In genomic region chr7:44576333-44576844, GRCm38 (mm10) we compare ENCODE assay signal across 24 mouse cellular contexts. TPM values are rescaled to one million over a fixed set of nuclear protein-coding genes. Genes with fewer than 3 reads are reported as not detected.
DNase-seq lines count a peak whose midpoint lies in the region; ATAC-seq and TF ChIP-seq lines count a peak whose summit lies in the region.
"Had no signal": no experiment of that assay in that cellular context is flagged by ENCODE, and none has a peak within 500 bp of the region (broad histone marks: within the 10 kb centered on the region; RNA-seq: fewer than 3 reads in every experiment).

No protein-coding gene starts in this region.

- H3K9ac ChIP-seq in hindbrain, postnatal 0 days (replicated peaks; ENCODE audit: low read length) = no peak overlapping the region
- no peak overlapping the region for H3K9ac ChIP-seq in kidney, postnatal 0 days (ENCODE audit: low read depth, low read length)
- no peak overlapping the region for H3K9ac ChIP-seq in midbrain, embryonic 11.5 days (ENCODE audit: low read length)
- no peak overlapping the region for H3K9ac ChIP-seq in midbrain, postnatal 0 days (replicated peaks; ENCODE audit: low read length, poor library complexity, severe bottlenecking)
- H3K9ac ChIP-seq: embryonic facial prominence, embryonic 15.5 days; heart, embryonic 12.5 days; hindbrain, embryonic 13.5 days had no signal

- DNase-seq in hindbrain, postnatal 0 days (ENCODE audit: low spot score) = no peak
- DNase-seq in hindbrain, embryonic 10.5 days (ENCODE audit: low spot score) = no peak
- no peak for DNase-seq in kidney, postnatal 0 days (ENCODE audit: low spot score)
- no peak for DNase-seq in kidney, postnatal 25 days
- peak; percentile 17 for DNase-seq in midbrain, embryonic 11.5 days (ENCODE audit: low spot score, missing footprints)
- no peak for DNase-seq in midbrain, postnatal 0 days (ENCODE audit: low spot score)
- no peak for DNase-seq in heart, postnatal 36 days
- DNase-seq: adrenal gland, postnatal 10 days; cerebellum, adult 11 months; cerebellum, adult 8-10 months; embryo, embryonic 11 days; gastrocnemius, postnatal 10 days; heart, postnatal 4 days had no signal

- H3K27me3 ChIP-seq in hindbrain, postnatal 0 days (ENCODE audit: insufficient read depth, low read length) = no peaks in the 10 kb centered on the region
- no peaks in the 10 kb centered on the region for H3K27me3 ChIP-seq in hindbrain, embryonic 10.5 days (ENCODE audit: insufficient read depth, poor library complexity, severe bottlenecking)
- H3K27me3 ChIP-seq in kidney, postnatal 0 days (ENCODE audit: insufficient read depth, low read length) = no peaks in the 10 kb centered on the region
- no peaks in the 10 kb centered on the region for H3K27me3 ChIP-seq in midbrain, embryonic 11.5 days (ENCODE audit: control insufficient read depth, insufficient read depth, low read length)
- no peaks in the 10 kb centered on the region for H3K27me3 ChIP-seq in midbrain, postnatal 0 days (ENCODE audit: insufficient read depth, low read length)
- H3K27me3 ChIP-seq: embryonic facial prominence, embryonic 15.5 days; hindbrain, embryonic 13.5 days; Patski had no signal

- no peak for ATAC-seq in hindbrain, postnatal 0 days
- no peak for ATAC-seq in kidney, postnatal 0 days (replicated peaks; ENCODE audit: low FRiP score, low read depth)
- ATAC-seq in midbrain, embryonic 11.5 days (ENCODE audit: low FRiP score) = no peak
- no peak for ATAC-seq in midbrain, postnatal 0 days (ENCODE audit: low FRiP score)
- ATAC-seq in megakaryocyte progenitor cell, adult 5-6 weeks (replicated peaks; ENCODE audit: poor library complexity) = peak; percentile 35; the same call in 1 of the 2 replicates
- ATAC-seq: forebrain, embryonic 14.5 days; Patski had no signal

- no peaks in the 10 kb centered on the region for H3K4me1 ChIP-seq in hindbrain, postnatal 0 days (ENCODE audit: insufficient read depth, low read length)
- H3K4me1 ChIP-seq in hindbrain, embryonic 10.5 days (replicated peaks) = peaks cover 12% of the 10 kb centered on the region
- no peaks in the 10 kb centered on the region for H3K4me1 ChIP-seq in kidney, postnatal 0 days (replicated peaks; ENCODE audit: insufficient read depth, low read length)
- peaks cover 3% of the 10 kb centered on the region; the same call in 1 of the 2 replicates for H3K4me1 ChIP-seq in midbrain, embryonic 11.5 days (ENCODE audit: control insufficient read depth, insufficient read depth, low read length)
- H3K4me1 ChIP-seq in midbrain, postnatal 0 days (ENCODE audit: insufficient read depth, low read length) = no peaks in the 10 kb centered on the region
- H3K4me1 ChIP-seq: embryonic facial prominence, embryonic 15.5 days; heart, embryonic 12.5 days; hindbrain, embryonic 13.5 days had no signal

- H3K36me3 ChIP-seq in hindbrain, postnatal 0 days (ENCODE audit: insufficient read depth, low read length) = no peaks in the 10 kb centered on the region
- H3K36me3 ChIP-seq in hindbrain, embryonic 10.5 days = no peaks in the 10 kb centered on the region
- H3K36me3 ChIP-seq in kidney, postnatal 0 days (ENCODE audit: insufficient read depth, low read length) = no peaks in the 10 kb centered on the region
- no peaks in the 10 kb centered on the region for H3K36me3 ChIP-seq in midbrain, embryonic 11.5 days (ENCODE audit: control insufficient read depth, insufficient read depth, low read length)
- H3K36me3 ChIP-seq in midbrain, postnatal 0 days (ENCODE audit: insufficient read depth, low read length) = no peaks in the 10 kb centered on the region
- H3K36me3 ChIP-seq: embryonic facial prominence, embryonic 15.5 days; forebrain, embryonic 10.5 days; heart, embryonic 12.5 days; hindbrain, embryonic 13.5 days had no signal

- 30% methylated on average over 5 of the region's 5 CpGs for WGBS in hindbrain, postnatal 0 days
- WGBS in hindbrain, embryonic 10.5 days = 57% methylated on average over 5 of the region's 5 CpGs
- 38% methylated on average over 5 of the region's 5 CpGs for WGBS in kidney, postnatal 0 days
- WGBS in midbrain, embryonic 11.5 days = 55% methylated on average over 5 of the region's 5 CpGs
- 51% methylated on average over 5 of the region's 5 CpGs for WGBS in midbrain, postnatal 0 days

- peak; percentile 35; the same call in 1 of the 2 replicates for TF ChIP-seq CTCF in hindbrain, postnatal 0 days (IDR thresholded peaks at IDR 0.05; ENCODE audit: low read depth)
- TF ChIP-seq CTCF in kidney, postnatal 0 days (IDR thresholded peaks at IDR 0.05; ENCODE audit: low read depth) = peak; percentile 11; the same call in 1 of the 2 replicates
- no peak for TF ChIP-seq CTCF in midbrain, postnatal 0 days (IDR thresholded peaks at IDR 0.05)

- intact Hi-C loops in heart, postnatal 36 days (cut with DNase I) = no loop called here

- no peak overlapping the region for H3K27ac ChIP-seq in hindbrain, postnatal 0 days
- H3K27ac ChIP-seq in hindbrain, embryonic 10.5 days = no peak overlapping the region
- no peak overlapping the region for H3K27ac ChIP-seq in kidney, postnatal 0 days
- H3K27ac ChIP-seq in midbrain, embryonic 11.5 days (ENCODE audit: low read depth, low read length) = no peak overlapping the region
- no peak overlapping the region for H3K27ac ChIP-seq in midbrain, postnatal 0 days (ENCODE audit: low read depth, low read length)
- H3K27ac ChIP-seq: embryonic facial prominence, embryonic 15.5 days; forebrain, embryonic 10.5 days; hindbrain, embryonic 13.5 days had no signal

- no peaks in the 10 kb centered on the region for H3K9me3 ChIP-seq in hindbrain, postnatal 0 days (ENCODE audit: low read length)
- H3K9me3 ChIP-seq in hindbrain, embryonic 10.5 days = peaks cover 4% of the 10 kb centered on the region; the same call in 1 of the 2 replicates
- no peaks in the 10 kb centered on the region for H3K9me3 ChIP-seq in kidney, postnatal 0 days (replicated peaks; ENCODE audit: low read length)
- H3K9me3 ChIP-seq in midbrain, embryonic 11.5 days (ENCODE audit: control insufficient read depth, low read length) = peaks cover 2% of the 10 kb centered on the region; the same call in 1 of the 2 replicates
- H3K9me3 ChIP-seq in midbrain, postnatal 0 days (ENCODE audit: low read length) = no peaks in the 10 kb centered on the region
- H3K9me3 ChIP-seq: embryonic facial prominence, embryonic 15.5 days; hindbrain, embryonic 13.5 days had no signal

- H3K4me3 ChIP-seq in hindbrain, postnatal 0 days (ENCODE audit: low read length) = no peak overlapping the region
- H3K4me3 ChIP-seq in hindbrain, embryonic 10.5 days = no peak overlapping the region
- no peak overlapping the region for H3K4me3 ChIP-seq in kidney, postnatal 0 days (replicated peaks; ENCODE audit: low read depth, low read length)
- no peak overlapping the region for H3K4me3 ChIP-seq in midbrain, embryonic 11.5 days (ENCODE audit: low read depth, low read length)
- H3K4me3 ChIP-seq in midbrain, postnatal 0 days (ENCODE audit: low read depth, low read length) = no peak overlapping the region
- H3K4me3 ChIP-seq: embryonic facial prominence, embryonic 15.5 days; erythroblast, embryonic 14.5 days; forebrain, embryonic 10.5 days; heart, embryonic 12.5 days; hindbrain, embryonic 13.5 days had no signal

- no peak overlapping the region for H3K4me2 ChIP-seq in hindbrain, postnatal 0 days (ENCODE audit: low read depth, low read length)
- no peak overlapping the region for H3K4me2 ChIP-seq in kidney, postnatal 0 days (ENCODE audit: low read length)
- no peak overlapping the region for H3K4me2 ChIP-seq in midbrain, embryonic 11.5 days
- H3K4me2 ChIP-seq in midbrain, postnatal 0 days (ENCODE audit: low read depth, low read length, poor library complexity, severe bottlenecking) = no peak overlapping the region
- H3K4me2 ChIP-seq: embryonic facial prominence, embryonic 15.5 days; heart, embryonic 12.5 days; hindbrain, embryonic 13.5 days had no signal

RNA-seq across cellular contexts. Expression of gene Napsa, which starts 4.2 kb away (rescaled TPM):
- 0.90 TPM in 1 of 2 replicates, not detected in the other for total RNA-seq in hindbrain, postnatal 0 days (2014; rRNA removed)
- polyA plus RNA-seq in hindbrain, postnatal 0 days (2015; fragmentation: Nextera tagmentation; extraction: Ambion mirVana) = 0.26 and 0.69 TPM in 2 replicates
- 0.38 and 0.86 TPM in 2 replicates for polyA plus RNA-seq in hindbrain, embryonic 10.5 days (2016; fragmentation: Nextera tagmentation; extraction: Ambion mirVana)
- 376 and 408 TPM in 2 replicates for polyA plus RNA-seq in kidney, postnatal 0 days (2015; fragmentation: Nextera tagmentation; extraction: Ambion mirVana)
- polyA plus RNA-seq in midbrain, embryonic 11.5 days (2014; fragmentation: Nextera tagmentation; extraction: Ambion mirVana) = 0.21 and 0.33 TPM in 2 replicates
- not detected in 2 replicates for total RNA-seq in midbrain, postnatal 0 days (2014; rRNA removed)
- 0.79 and 0.82 TPM in 2 replicates for polyA plus RNA-seq in midbrain, postnatal 0 days (2015; fragmentation: Nextera tagmentation; extraction: Ambion mirVana)
- total RNA-seq in megakaryocyte progenitor cell, adult 5-6 weeks (2015) = 219 and 232 TPM in 2 replicates
- total RNA-seq in megakaryocyte progenitor cell, adult 5-6 weeks (2017) = 91.2 and 121 TPM in 2 replicates
- total RNA-seq in heart, postnatal 36 days (2021) = under 1 TPM; 0.43 to 0.78 TPM
- polyA plus RNA-seq: C2C12; heart, embryonic 12.5 days had no signal

RNA-seq across cellular contexts. Expression of gene Kcnc3, which starts 14.1 kb away (rescaled TPM):
- total RNA-seq in hindbrain, postnatal 0 days (2014; rRNA removed) = 24.7 and 37.0 TPM in 2 replicates
- 8.0 and 8.2 TPM in 2 replicates for polyA plus RNA-seq in hindbrain, postnatal 0 days (2015; fragmentation: Nextera tagmentation; extraction: Ambion mirVana)
- 1.3 and 1.5 TPM in 2 replicates for polyA plus RNA-seq in hindbrain, embryonic 10.5 days (2016; fragmentation: Nextera tagmentation; extraction: Ambion mirVana)
- 0.26 and 0.30 TPM in 2 replicates for polyA plus RNA-seq in kidney, postnatal 0 days (2015; fragmentation: Nextera tagmentation; extraction: Ambion mirVana)
- 0.86 and 1.3 TPM in 2 replicates for polyA plus RNA-seq in midbrain, embryonic 11.5 days (2014; fragmentation: Nextera tagmentation; extraction: Ambion mirVana)
- total RNA-seq in midbrain, postnatal 0 days (2014; rRNA removed) = 17.2 and 25.4 TPM in 2 replicates
- 6.2 and 6.6 TPM in 2 replicates for polyA plus RNA-seq in midbrain, postnatal 0 days (2015; fragmentation: Nextera tagmentation; extraction: Ambion mirVana)
- total RNA-seq in megakaryocyte progenitor cell, adult 5-6 weeks (2015) = 0.25 and 0.66 TPM in 2 replicates
- total RNA-seq in megakaryocyte progenitor cell, adult 5-6 weeks (2017) = 0.04 TPM in 1 of 2 replicates, not detected in the other
- total RNA-seq in heart, postnatal 36 days (2021) = 1 to 10 TPM; 2.0 to 2.3 TPM

RNA-seq across cellular contexts. Expression of gene Nr1h2, which starts 22.6 kb away (rescaled TPM):
- total RNA-seq in hindbrain, postnatal 0 days (2014; rRNA removed) = 71.2 and 76.4 TPM in 2 replicates
- 50.5 and 57.6 TPM in 2 replicates for polyA plus RNA-seq in hindbrain, postnatal 0 days (2015; fragmentation: Nextera tagmentation; extraction: Ambion mirVana)
- polyA plus RNA-seq in hindbrain, embryonic 10.5 days (2016; fragmentation: Nextera tagmentation; extraction: Ambion mirVana) = 83.2 and 94.9 TPM in 2 replicates
- polyA plus RNA-seq in kidney, postnatal 0 days (2015; fragmentation: Nextera tagmentation; extraction: Ambion mirVana) = 80.6 and 83.0 TPM in 2 replicates
- 63.8 and 69.6 TPM in 2 replicates for polyA plus RNA-seq in midbrain, embryonic 11.5 days (2014; fragmentation: Nextera tagmentation; extraction: Ambion mirVana)
- 46.8 and 47.7 TPM in 2 replicates for total RNA-seq in midbrain, postnatal 0 days (2014; rRNA removed)
- 41.2 and 48.0 TPM in 2 replicates for polyA plus RNA-seq in midbrain, postnatal 0 days (2015; fragmentation: Nextera tagmentation; extraction: Ambion mirVana)
- total RNA-seq in megakaryocyte progenitor cell, adult 5-6 weeks (2015) = 39.4 and 43.7 TPM in 2 replicates
- total RNA-seq in megakaryocyte progenitor cell, adult 5-6 weeks (2017) = 42.6 and 45.7 TPM in 2 replicates
- 10 to 100 TPM; 48.2 to 50.8 TPM for total RNA-seq in heart, postnatal 36 days (2021)

RNA-seq across cellular contexts. Expression of gene Pold1, which starts 27.7 kb away (rescaled TPM):
- total RNA-seq in hindbrain, postnatal 0 days (2014; rRNA removed) = 26.3 and 30.0 TPM in 2 replicates
- polyA plus RNA-seq in hindbrain, postnatal 0 days (2015; fragmentation: Nextera tagmentation; extraction: Ambion mirVana) = 17.6 and 18.7 TPM in 2 replicates
- 133 and 161 TPM in 2 replicates for polyA plus RNA-seq in hindbrain, embryonic 10.5 days (2016; fragmentation: Nextera tagmentation; extraction: Ambion mirVana)
- polyA plus RNA-seq in kidney, postnatal 0 days (2015; fragmentation: Nextera tagmentation; extraction: Ambion mirVana) = 38.0 and 45.9 TPM in 2 replicates
- polyA plus RNA-seq in midbrain, embryonic 11.5 days (2014; fragmentation: Nextera tagmentation; extraction: Ambion mirVana) = 51.8 and 58.5 TPM in 2 replicates
- total RNA-seq in midbrain, postnatal 0 days (2014; rRNA removed) = 12.9 and 17.5 TPM in 2 replicates
- polyA plus RNA-seq in midbrain, postnatal 0 days (2015; fragmentation: Nextera tagmentation; extraction: Ambion mirVana) = 8.8 and 9.6 TPM in 2 replicates
- 51.4 and 70.3 TPM in 2 replicates for total RNA-seq in megakaryocyte progenitor cell, adult 5-6 weeks (2015)
- total RNA-seq in megakaryocyte progenitor cell, adult 5-6 weeks (2017) = 64.4 and 77.2 TPM in 2 replicates
- total RNA-seq in heart, postnatal 36 days (2021) = 10 to 100 TPM; 11.9 to 14.0 TPM

RNA-seq across cellular contexts. Expression of gene Spib, which starts 44.5 kb away (rescaled TPM):
- total RNA-seq in hindbrain, postnatal 0 days (2014; rRNA removed) = 0.05 TPM in 1 of 2 replicates, not detected in the other
- polyA plus RNA-seq in hindbrain, postnatal 0 days (2015; fragmentation: Nextera tagmentation; extraction: Ambion mirVana) = 0.06 TPM in 1 of 2 replicates, not detected in the other
- polyA plus RNA-seq in hindbrain, embryonic 10.5 days (2016; fragmentation: Nextera tagmentation; extraction: Ambion mirVana) = 0.09 TPM in 1 of 2 replicates, not detected in the other
- polyA plus RNA-seq in kidney, postnatal 0 days (2015; fragmentation: Nextera tagmentation; extraction: Ambion mirVana) = 0.04 and 0.14 TPM in 2 replicates
- polyA plus RNA-seq in midbrain, embryonic 11.5 days (2014; fragmentation: Nextera tagmentation; extraction: Ambion mirVana) = 0.07 TPM in 1 of 2 replicates, not detected in the other
- total RNA-seq in midbrain, postnatal 0 days (2014; rRNA removed) = 0.19 TPM in 1 of 2 replicates, not detected in the other
- polyA plus RNA-seq in midbrain, postnatal 0 days (2015; fragmentation: Nextera tagmentation; extraction: Ambion mirVana) = 0.14 TPM in 1 of 2 replicates, not detected in the other
- 0.20 TPM in 1 of 2 replicates, not detected in the other for total RNA-seq in megakaryocyte progenitor cell, adult 5-6 weeks (2015)
- 0.04 TPM in 1 of 2 replicates, not detected in the other for total RNA-seq in megakaryocyte progenitor cell, adult 5-6 weeks (2017)
- under 1 TPM; 0.31 to 0.51 TPM for total RNA-seq in heart, postnatal 36 days (2021)
- total RNA-seq: common myeloid progenitor, adult 5-6 weeks had no signal
- polyA plus RNA-seq: embryonic facial prominence, embryonic 11.5 days; forebrain, embryonic 10.5 days; forebrain, embryonic 14.5 days; heart, embryonic 12.5 days; hindbrain, embryonic 13.5 days had no signal

Comparison
In these comparisons a context has a peak if more than half of its experiments do, and no peak if none do; other contexts are left out.
1. RNA of gene Napsa, which starts 4.2 kb away (polyA plus RNA-seq): 376 to 408 TPM in kidney, postnatal 0 days; 0.79 to 0.82 TPM in midbrain, postnatal 0 days, 0.38 to 0.86 TPM in hindbrain, embryonic 10.5 days, 0.21 to 0.33 TPM in midbrain, embryonic 11.5 days and 0.26 to 0.69 TPM in hindbrain, postnatal 0 days; every median in the first group is over 100 times any median in the second.